Mouse (Mus musculus) thymus, adult 2 months (tissue): ENCODE data around the gene N4bp1.

Experiments used
- CTCF ChIP-seq: fragments of 200-500 bp; IDR thresholded peaks from 2 replicates; pipeline ENCODE4 v1.5.1; 2012; ENCODE audit warnings: mild to moderate bottlenecking, control low read depth, low read length, moderate library complexity, borderline replicate concordance; ENCODE audit not compliant: control insufficient read depth, poor library complexity, insufficient read depth; ENCODE audit errors: extremely low read depth
- POLR2A ChIP-seq: fragments of 200-500 bp; IDR thresholded peaks from 2 replicates; pipeline ENCODE4 v1.6.1; 2012; ENCODE audit warnings: mild to moderate bottlenecking, low read length, control low read depth, moderate library complexity; ENCODE audit not compliant: control insufficient read depth, poor library complexity, insufficient read depth; ENCODE audit errors: extremely low read depth

DNA sequence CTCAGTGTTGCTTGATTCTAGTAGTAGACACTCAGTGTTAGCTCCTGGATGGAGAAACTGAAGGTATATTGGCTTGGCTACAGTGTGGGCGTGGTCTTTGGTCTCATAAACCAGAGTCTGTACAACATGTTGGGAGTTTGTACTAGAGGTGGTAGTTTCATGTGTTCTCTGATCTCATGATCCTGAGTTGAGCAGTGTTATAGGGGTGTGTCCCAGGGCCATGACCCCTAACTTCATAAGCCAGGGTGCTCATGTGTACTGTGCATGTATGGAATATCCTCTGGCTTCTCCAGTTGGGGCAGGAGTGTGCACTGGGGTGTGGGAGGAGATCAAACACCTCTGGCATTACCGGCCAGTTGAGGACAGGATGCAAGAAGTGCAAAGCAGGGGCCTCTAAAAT, 32.6 kb upstream of the N4bp1 start:
- TF ChIP-seq CTCF (no peak), POLR2A (no peak)
